Mouse (Mus musculus): ENCODE data around the gene C1qtnf4. TPM values are rescaled to one million over a fixed set of nuclear protein-coding genes. Genes with fewer than 3 reads are reported as not detected.

C1qtnf4 gene
- polyA plus RNA-seq, 1 experiment from 2014 or later = 5.3 TPM

DNA sequence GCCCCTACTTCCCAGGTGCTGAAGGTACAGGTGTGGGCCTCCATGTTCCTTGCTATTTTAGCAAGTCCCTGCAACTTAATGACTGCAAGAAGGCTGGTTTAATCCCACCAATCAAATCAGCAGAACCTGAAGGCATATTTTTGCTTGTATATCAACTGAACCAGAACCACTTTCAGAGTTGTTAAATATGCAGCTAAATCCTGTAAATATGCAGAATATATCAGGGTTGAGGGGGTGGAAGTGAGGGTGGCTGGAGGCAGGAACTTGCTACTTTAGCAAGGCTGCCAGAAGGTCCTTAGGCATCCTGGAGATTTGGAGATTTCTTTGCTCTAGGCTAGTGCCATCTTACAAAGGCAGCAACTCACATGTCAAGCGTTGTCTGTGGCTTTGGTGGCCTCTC is 29.9 kb downstream of the C1qtnf4 start:
- H3K27ac ChIP-seq (ENCODE audit: low read length) = no peak overlapping the region

DNA sequence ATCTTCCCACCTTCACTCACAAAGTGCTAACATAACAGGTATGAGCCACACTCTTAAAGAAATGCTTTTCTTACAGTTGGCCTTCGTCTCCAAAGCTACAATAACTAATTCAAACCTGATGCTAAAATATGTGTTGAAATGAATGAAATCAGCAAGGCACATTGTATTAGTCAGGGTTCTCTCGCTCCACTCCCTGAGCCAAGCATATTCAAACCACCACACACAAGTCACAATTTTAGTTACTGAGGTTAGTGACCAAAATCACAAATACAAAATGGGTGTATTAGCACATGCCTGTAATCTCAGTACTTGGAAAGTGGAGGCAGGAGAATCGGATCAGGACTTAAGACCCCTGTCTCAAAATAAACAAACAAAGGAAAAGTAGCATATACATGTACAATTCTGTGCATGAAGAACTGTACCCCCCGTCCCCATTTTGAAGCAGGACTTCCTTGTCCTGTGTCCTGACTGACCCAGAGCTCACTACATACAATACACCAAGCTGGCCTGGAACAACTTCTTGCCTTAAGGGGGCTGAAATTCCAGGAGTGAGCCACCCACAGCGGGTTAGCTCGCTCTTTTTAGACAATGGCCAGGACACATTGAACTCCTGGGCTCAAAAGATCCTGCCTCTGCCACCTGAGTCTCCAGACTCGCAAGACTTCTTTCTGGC is 31.0 kb downstream of the C1qtnf4 start:
- Histone ChIP-seq H3K36me3 (ENCODE audit: control insufficient read depth, insufficient read depth, low read length) (no peaks in the 10 kb centered on the region), H3K27ac (ENCODE audit: low read length) (peak overlapping the region; percentile 96), H3K4me2 (ENCODE audit: low read depth, low read length) (peak overlapping the region; percentile 91), H3K9me3 (replicated peaks; ENCODE audit: control insufficient read depth, low read length) (no peaks in the 10 kb centered on the region), H3K9ac (ENCODE audit: low read length) (peak overlapping the region; percentile 99), H3K4me3 (replicated peaks; ENCODE audit: low read length) (peak overlapping the region; percentile 79), H3K27me3 (ENCODE audit: control insufficient read depth, insufficient read depth, low read length) (no peaks in the 10 kb centered on the region), H3K4me1 (ENCODE audit: control insufficient read depth, insufficient read depth, low read length) (peaks cover 12% of the 10 kb centered on the region)
- ATAC-seq (ENCODE audit: insufficient read depth, low FRiP score) = no peak
- WGBS = 21% methylated on average over 7 of the region's 7 CpGs

More for the DNA sequence above, 29.9 kb downstream of the C1qtnf4 start:
- Histone ChIP-seq H3K4me2 (ENCODE audit: low read depth, low read length) (peak overlapping the region; percentile 91; the same call in 1 of the 2 replicates), H3K9ac (ENCODE audit: low read length) (0 out of 2 replicates have a peak overlapping the region, but pooled peaks have one; percentile 99), H3K9me3 (replicated peaks; ENCODE audit: control insufficient read depth, low read length) (no peaks in the 10 kb centered on the region), H3K27me3 (ENCODE audit: control insufficient read depth, insufficient read depth, low read length) (no peaks in the 10 kb centered on the region), H3K4me1 (ENCODE audit: control insufficient read depth, insufficient read depth, low read length) (peaks cover 12% of the 10 kb centered on the region), H3K4me3 (replicated peaks; ENCODE audit: low read length) (no peak overlapping the region), H3K36me3 (ENCODE audit: control insufficient read depth, insufficient read depth, low read length) (no peaks in the 10 kb centered on the region)
- 46% methylated on average over 1 of the region's 1 CpGs for WGBS
- ATAC-seq (ENCODE audit: insufficient read depth, low FRiP score) = no peak

DNA sequence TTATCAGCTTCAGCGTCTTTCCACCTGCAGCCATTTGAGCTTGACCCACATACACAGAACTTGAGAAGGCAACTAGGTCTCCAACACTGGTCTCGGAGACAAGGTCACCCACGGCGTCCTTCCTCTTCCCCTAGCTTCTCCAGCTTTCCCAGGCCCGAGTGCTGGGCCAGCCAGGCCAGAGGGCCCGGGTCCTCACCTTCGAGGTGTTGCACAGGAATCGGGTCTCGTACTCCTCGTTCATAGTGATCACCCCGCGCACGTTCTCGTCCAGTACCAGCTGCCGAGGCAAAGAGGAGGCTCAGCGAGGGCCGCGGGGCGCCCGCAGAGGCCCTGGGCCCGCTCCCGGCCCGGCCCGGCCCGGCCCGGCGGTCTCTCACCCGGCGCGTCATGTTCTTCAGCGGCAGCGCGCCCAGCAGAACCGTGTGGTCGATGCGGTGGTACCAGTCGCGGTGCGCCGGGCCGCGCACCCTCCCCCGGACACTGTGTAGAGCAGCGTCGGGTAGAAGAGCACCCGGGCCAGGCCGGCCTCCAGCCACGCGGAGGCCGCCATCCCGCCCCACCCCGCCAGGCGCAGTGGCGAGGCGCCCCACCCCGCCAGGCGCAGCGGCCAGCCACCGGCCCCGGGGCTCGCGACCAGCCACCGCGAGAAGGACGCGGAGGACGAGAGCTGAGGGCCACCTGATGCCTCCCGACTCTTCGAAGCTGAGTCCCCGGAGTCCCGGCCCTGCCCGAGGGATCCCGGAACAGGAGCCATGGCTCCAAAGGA is 31.8 kb downstream of the C1qtnf4 start:
- peak overlapping the region; percentile 91 for H3K4me2 ChIP-seq (ENCODE audit: low read depth, low read length)
- no peaks in the 10 kb centered on the region for H3K36me3 ChIP-seq (ENCODE audit: control insufficient read depth, insufficient read depth, low read length)
- peak overlapping the region; percentile 99 for H3K9ac ChIP-seq (ENCODE audit: low read length)
- under 1% methylated on average over 73 of the region's 73 CpGs for WGBS
- H3K4me3 ChIP-seq (replicated peaks; ENCODE audit: low read length) = peak overlapping the region; percentile 79
- ATAC-seq (ENCODE audit: insufficient read depth, low FRiP score) = peak; percentile 85
- peaks cover 12% of the 10 kb centered on the region for H3K4me1 ChIP-seq (ENCODE audit: control insufficient read depth, insufficient read depth, low read length)
- H3K27ac ChIP-seq (ENCODE audit: low read length) = peak overlapping the region; percentile 96
- no peaks in the 10 kb centered on the region for H3K9me3 ChIP-seq (replicated peaks; ENCODE audit: control insufficient read depth, low read length)
- H3K27me3 ChIP-seq (ENCODE audit: control insufficient read depth, insufficient read depth, low read length) = no peaks in the 10 kb centered on the region

DNA sequence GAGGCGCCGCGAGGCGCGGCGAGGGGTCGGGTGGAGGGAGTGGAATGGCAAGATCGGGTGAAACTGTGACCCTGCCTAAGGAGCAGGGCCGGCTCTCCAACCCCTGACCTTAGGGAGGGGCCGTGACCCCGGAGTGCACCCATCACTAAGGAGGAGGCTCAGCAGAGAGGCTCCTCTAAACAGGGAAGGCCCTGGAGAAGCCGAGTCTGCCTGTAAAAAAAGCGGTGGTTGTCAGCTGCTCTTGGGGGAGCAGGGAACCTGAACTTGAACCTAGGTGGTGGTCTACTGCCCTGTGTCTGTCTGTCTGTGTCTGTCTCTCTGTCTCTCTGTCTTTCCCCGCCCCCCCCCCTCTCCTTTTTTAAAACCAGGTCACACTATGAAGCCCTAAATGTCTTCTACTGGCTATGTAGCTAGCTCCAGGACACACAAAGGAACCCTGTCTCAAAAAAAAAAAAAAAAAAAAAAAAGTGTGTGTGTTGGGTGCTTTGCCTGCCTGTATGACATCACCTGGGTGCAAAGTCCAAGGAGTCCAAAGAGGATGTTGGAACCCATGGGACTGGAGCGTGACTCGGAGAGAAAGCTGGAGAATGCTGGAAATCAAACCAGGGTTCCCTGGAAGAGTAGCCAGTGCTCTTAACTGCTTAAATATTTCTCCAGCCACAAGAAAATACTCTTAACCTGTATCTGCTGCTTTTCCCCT is 32.5 kb downstream of the C1qtnf4 start:
- peak overlapping the region; percentile 91 for H3K4me2 ChIP-seq (ENCODE audit: low read depth, low read length)
- peaks cover 12% of the 10 kb centered on the region for H3K4me1 ChIP-seq (ENCODE audit: control insufficient read depth, insufficient read depth, low read length)
- peak overlapping the region; percentile 96 for H3K27ac ChIP-seq (ENCODE audit: low read length)
- H3K27me3 ChIP-seq (ENCODE audit: control insufficient read depth, insufficient read depth, low read length) = no peaks in the 10 kb centered on the region
- H3K9ac ChIP-seq (ENCODE audit: low read length) = peak overlapping the region; percentile 99
- 7% methylated on average over 15 of the region's 16 CpGs for WGBS
- no peaks in the 10 kb centered on the region for H3K9me3 ChIP-seq (replicated peaks; ENCODE audit: control insufficient read depth, low read length)
- ATAC-seq (ENCODE audit: insufficient read depth, low FRiP score) = peak; percentile 69
- H3K4me3 ChIP-seq (replicated peaks; ENCODE audit: low read length) = peak overlapping the region; percentile 79
- H3K36me3 ChIP-seq (ENCODE audit: control insufficient read depth, insufficient read depth, low read length) = no peaks in the 10 kb centered on the region

DNA sequence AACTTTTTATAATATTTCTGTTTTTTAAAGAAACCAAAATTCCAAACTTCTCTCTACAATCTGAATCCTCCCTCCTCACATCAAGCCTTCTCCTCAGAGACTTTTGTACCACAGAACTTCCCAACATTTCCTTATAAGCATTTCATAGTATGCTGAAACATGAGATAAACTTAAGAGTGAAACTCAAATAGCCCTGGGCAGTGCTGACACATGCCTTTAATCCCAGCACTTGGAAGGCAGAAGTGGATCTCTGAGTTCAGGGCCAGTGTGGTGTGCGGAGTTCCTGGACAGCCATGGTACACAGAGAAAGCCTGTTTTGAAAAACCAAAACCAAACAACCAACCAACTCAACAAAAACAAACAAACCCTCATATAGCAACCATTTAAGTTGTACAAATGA is 35.5 kb downstream of the C1qtnf4 start:
- H3K4me2 ChIP-seq (ENCODE audit: low read depth, low read length) = no peak overlapping the region
- no peak overlapping the region for H3K4me3 ChIP-seq (replicated peaks; ENCODE audit: low read length)
- no peaks in the 10 kb centered on the region for H3K27me3 ChIP-seq (ENCODE audit: control insufficient read depth, insufficient read depth, low read length)
- ATAC-seq (ENCODE audit: insufficient read depth, low FRiP score) = no peak
- no peaks in the 10 kb centered on the region for H3K36me3 ChIP-seq (ENCODE audit: control insufficient read depth, insufficient read depth, low read length)
- peak overlapping the region; percentile 18; the same call in 1 of the 2 replicates for H3K27ac ChIP-seq (ENCODE audit: low read length)
- no peak overlapping the region for H3K9ac ChIP-seq (ENCODE audit: low read length)
- peaks cover 5% of the 10 kb centered on the region for H3K4me1 ChIP-seq (ENCODE audit: control insufficient read depth, insufficient read depth, low read length)
- WGBS = 77% methylated on average over 1 of the region's 1 CpGs
- no peaks in the 10 kb centered on the region for H3K9me3 ChIP-seq (replicated peaks; ENCODE audit: control insufficient read depth, low read length)

DNA sequence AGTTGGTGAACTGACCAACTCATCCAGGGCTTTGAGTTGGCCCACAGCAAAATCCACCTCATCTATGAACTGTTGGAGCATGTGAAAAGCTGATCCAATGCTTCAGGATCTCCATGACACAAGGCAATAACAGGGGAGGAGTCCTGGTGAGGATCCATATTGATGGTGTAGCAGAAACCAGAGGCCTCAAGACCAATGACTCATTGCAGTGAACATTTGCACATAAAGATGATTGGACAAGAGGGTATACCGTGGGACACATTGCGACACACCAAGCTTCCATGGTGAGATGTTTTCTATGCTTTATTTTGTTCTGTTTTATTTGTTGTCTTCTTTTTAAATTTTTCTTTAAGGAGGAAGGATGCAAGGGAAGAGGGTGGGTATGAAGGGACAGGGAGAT is 37.0 kb downstream of the C1qtnf4 start:
- Histone ChIP-seq H3K4me3 (replicated peaks; ENCODE audit: low read length) (no peak overlapping the region), H3K27me3 (ENCODE audit: control insufficient read depth, insufficient read depth, low read length) (no peaks in the 10 kb centered on the region), H3K9ac (ENCODE audit: low read length) (no peak overlapping the region), H3K4me1 (ENCODE audit: control insufficient read depth, insufficient read depth, low read length) (no peaks in the 10 kb centered on the region; the same call in 1 of the 2 replicates), H3K9me3 (replicated peaks; ENCODE audit: control insufficient read depth, low read length) (no peaks in the 10 kb centered on the region), H3K27ac (ENCODE audit: low read length) (no peak overlapping the region), H3K4me2 (ENCODE audit: low read depth, low read length) (no peak overlapping the region), H3K36me3 (ENCODE audit: control insufficient read depth, insufficient read depth, low read length) (no peaks in the 10 kb centered on the region)
- no peak for ATAC-seq (ENCODE audit: insufficient read depth, low FRiP score)
- 88% methylated on average over 2 of the region's 2 CpGs for WGBS

DNA sequence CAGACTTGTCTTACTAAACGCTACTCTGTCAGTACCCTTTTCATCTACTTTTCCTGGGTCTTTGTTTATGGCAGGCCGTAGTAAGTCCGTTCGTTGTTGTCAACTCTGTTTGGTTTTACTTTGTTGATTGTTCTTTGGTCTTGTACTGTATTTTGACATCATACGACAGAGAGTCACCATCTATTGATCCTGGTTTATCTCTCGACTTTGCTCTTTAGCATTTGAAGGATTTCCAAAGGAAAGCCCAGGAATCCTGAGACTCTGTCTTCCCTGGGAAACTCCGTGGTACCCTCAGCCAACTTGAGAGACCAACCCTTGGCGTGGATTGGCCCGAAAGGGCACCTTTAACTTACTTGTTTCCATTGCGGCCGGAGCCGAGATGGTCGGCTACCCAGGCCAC is 42.9 kb downstream of the C1qtnf4 start:
- Histone ChIP-seq H3K4me1 (ENCODE audit: control insufficient read depth, insufficient read depth, low read length) (no peaks in the 10 kb centered on the region), H3K9me3 (replicated peaks; ENCODE audit: control insufficient read depth, low read length) (no peaks in the 10 kb centered on the region), H3K27ac (ENCODE audit: low read length) (no peak overlapping the region), H3K9ac (ENCODE audit: low read length) (no peak overlapping the region), H3K4me2 (ENCODE audit: low read depth, low read length) (no peak overlapping the region), H3K36me3 (ENCODE audit: control insufficient read depth, insufficient read depth, low read length) (no peaks in the 10 kb centered on the region), H3K4me3 (replicated peaks; ENCODE audit: low read length) (no peak overlapping the region), H3K27me3 (ENCODE audit: control insufficient read depth, insufficient read depth, low read length) (no peaks in the 10 kb centered on the region)
- no peak for ATAC-seq (ENCODE audit: insufficient read depth, low FRiP score)
- 79% methylated on average over 13 of the region's 13 CpGs for WGBS

DNA sequence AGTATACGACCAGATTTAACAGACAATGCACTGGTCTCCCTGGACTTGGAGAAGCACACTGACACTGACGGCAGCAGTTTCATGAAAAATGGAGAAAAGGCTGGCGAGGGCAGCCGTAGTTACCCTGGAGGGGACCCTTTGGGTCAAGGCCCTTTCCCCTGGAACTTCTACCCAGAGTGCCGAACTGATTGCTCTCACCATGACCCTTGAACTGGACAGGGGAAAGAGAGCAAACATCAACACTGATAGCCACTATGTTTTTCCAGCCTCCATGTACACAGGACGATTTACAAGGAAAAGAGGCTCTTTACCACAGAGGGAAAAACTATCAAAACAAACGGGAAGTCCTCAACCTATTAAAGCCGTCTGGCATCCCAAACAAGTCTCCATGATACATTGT is 46.2 kb downstream of the C1qtnf4 start:
- no peak for ATAC-seq (ENCODE audit: insufficient read depth, low FRiP score)
- WGBS = 42% methylated on average over 8 of the region's 8 CpGs
- Histone ChIP-seq H3K27ac (ENCODE audit: low read length) (no peak overlapping the region), H3K4me3 (replicated peaks; ENCODE audit: low read length) (no peak overlapping the region), H3K36me3 (ENCODE audit: control insufficient read depth, insufficient read depth, low read length) (no peaks in the 10 kb centered on the region), H3K9ac (ENCODE audit: low read length) (no peak overlapping the region), H3K9me3 (replicated peaks; ENCODE audit: control insufficient read depth, low read length) (no peaks in the 10 kb centered on the region), H3K4me2 (ENCODE audit: low read depth, low read length) (no peak overlapping the region), H3K27me3 (ENCODE audit: control insufficient read depth, insufficient read depth, low read length) (no peaks in the 10 kb centered on the region), H3K4me1 (ENCODE audit: control insufficient read depth, insufficient read depth, low read length) (no peaks in the 10 kb centered on the region)

DNA sequence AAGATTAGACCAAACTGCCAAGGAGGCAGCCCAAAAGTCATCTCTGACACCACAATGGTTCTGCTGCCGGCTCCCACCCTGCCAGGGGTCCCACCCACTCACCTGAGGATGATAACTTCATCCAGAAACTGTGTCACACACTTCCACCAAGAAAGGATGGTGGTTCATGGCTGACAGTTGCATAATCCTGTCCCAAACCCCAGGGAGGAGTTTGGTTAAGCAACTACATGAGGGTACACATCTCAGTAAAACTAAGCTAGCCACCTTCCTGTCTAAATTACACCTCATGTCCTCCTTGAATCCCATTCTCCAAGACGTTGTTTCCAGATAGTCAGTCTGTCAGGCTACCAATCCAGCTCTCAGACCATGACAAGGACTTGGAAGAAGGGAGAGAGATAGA is 46.6 kb downstream of the C1qtnf4 start:
- no peaks in the 10 kb centered on the region for H3K9me3 ChIP-seq (replicated peaks; ENCODE audit: control insufficient read depth, low read length)
- H3K4me1 ChIP-seq (ENCODE audit: control insufficient read depth, insufficient read depth, low read length) = no peaks in the 10 kb centered on the region
- H3K27me3 ChIP-seq (ENCODE audit: control insufficient read depth, insufficient read depth, low read length) = no peaks in the 10 kb centered on the region
- no peak overlapping the region for H3K4me3 ChIP-seq (replicated peaks; ENCODE audit: low read length)
- no peaks in the 10 kb centered on the region for H3K36me3 ChIP-seq (ENCODE audit: control insufficient read depth, insufficient read depth, low read length)
- no peak for ATAC-seq (ENCODE audit: insufficient read depth, low FRiP score)
- no peak overlapping the region for H3K4me2 ChIP-seq (ENCODE audit: low read depth, low read length)
- no peak overlapping the region for H3K27ac ChIP-seq (ENCODE audit: low read length)
- no peak overlapping the region for H3K9ac ChIP-seq (ENCODE audit: low read length)
- 54% methylated on average over 2 of the region's 2 CpGs for WGBS

Measured in stomach, embryonic 16.5 days (tissue).